Mouse (Mus musculus) embryonic facial prominence, embryonic 11.5 days (tissue): ENCODE results near the gene Tmcc3. TPM values are rescaled to one million over a fixed set of nuclear protein-coding genes. Genes with fewer than 3 reads are reported as not detected.

Experiments
- ATAC-seq: fragments of 200-750 bp; cut with Nextera tagmentation; replicated peaks from 2 replicates; pipeline ENCODE4 v1.8.0; 2017; ENCODE audit warnings: low read depth; ENCODE audit not compliant: insufficient number of reproducible peaks, low FRiP score, low TSS enrichment
- DNase-seq: peaks from one replicate; pipeline ENCODE4 v3.0.0-alpha.2; 2015; ENCODE audit warnings: low spot score
- H3K27ac ChIP-seq: fragments of 300-500 bp; sonication (generic); replicated peaks from 2 replicates; pipeline ENCODE4 v1.5.1; 2014; ENCODE audit warnings: mild to moderate bottlenecking, low read depth, low read length, control low read depth
- H3K27me3 ChIP-seq: fragments of 300-500 bp; sonication (generic); 2 replicates; pipeline ENCODE4 v1.6.1; 2014; ENCODE audit warnings: mild to moderate bottlenecking, low read length, moderate library complexity, mixed read lengths; ENCODE audit not compliant: control insufficient read depth, insufficient read depth
- H3K36me3 ChIP-seq: fragments of 300-500 bp; sonication (generic); replicated peaks from 2 replicates; pipeline ENCODE4 v1.6.1; 2014; ENCODE audit warnings: low read depth, mild to moderate bottlenecking, low read length, moderate library complexity, mixed read lengths; ENCODE audit not compliant: control insufficient read depth, insufficient read depth
- H3K4me1 ChIP-seq: fragments of 300-500 bp; sonication (generic); 2 replicates; pipeline ENCODE4 v1.6.1; 2014; ENCODE audit warnings: low read length, mixed read lengths; ENCODE audit not compliant: control insufficient read depth, insufficient read depth
- H3K4me2 ChIP-seq: fragments of 300-500 bp; sonication (generic); 2 replicates; pipeline ENCODE4 v1.6.1; 2014; ENCODE audit warnings: low read depth, mild to moderate bottlenecking, control low read depth, low read length, moderate library complexity
- H3K4me3 ChIP-seq: fragments of 300-500 bp; sonication (generic); 2 replicates; pipeline ENCODE4 v1.5.1; 2014; ENCODE audit warnings: low read depth, low read length, control low read depth
- H3K9ac ChIP-seq: fragments of 300-500 bp; sonication (generic); replicated peaks from 2 replicates; pipeline ENCODE4 v1.6.1; 2014; ENCODE audit warnings: mild to moderate bottlenecking, control low read depth, low read length
- H3K9me3 ChIP-seq: fragments of 300-500 bp; sonication (generic); replicated peaks from 2 replicates; pipeline ENCODE4 v1.6.1; 2016; ENCODE audit warnings: mild to moderate bottlenecking, low read length, inconsistent platforms, mixed read lengths; ENCODE audit not compliant: control insufficient read depth
- WGBS: fragments of 180-500 bp; shearing (Covaris S2); extraction: QIAGEN DNeasy Blood & Tissue Kit; methylation state at CpG from one replicate; pipeline ENCODE4 v1.1.7; 2014; 5-methylcytosine and 5-hydroxymethylcytosine counted together
- polyA plus RNA-seq: library from polyadenylated mRNA; unstranded; fragments of >200 nt; fragmentation: Nextera tagmentation; extraction: Ambion mirVana; gene quantifications from 2 replicates; pipeline ENCODE4 v1.2.1, GENCODE M21; 2014

Tmcc3 gene
- polyA plus RNA-seq, 1 experiment from 2014 or later: 3.0 TPM

DNA sequence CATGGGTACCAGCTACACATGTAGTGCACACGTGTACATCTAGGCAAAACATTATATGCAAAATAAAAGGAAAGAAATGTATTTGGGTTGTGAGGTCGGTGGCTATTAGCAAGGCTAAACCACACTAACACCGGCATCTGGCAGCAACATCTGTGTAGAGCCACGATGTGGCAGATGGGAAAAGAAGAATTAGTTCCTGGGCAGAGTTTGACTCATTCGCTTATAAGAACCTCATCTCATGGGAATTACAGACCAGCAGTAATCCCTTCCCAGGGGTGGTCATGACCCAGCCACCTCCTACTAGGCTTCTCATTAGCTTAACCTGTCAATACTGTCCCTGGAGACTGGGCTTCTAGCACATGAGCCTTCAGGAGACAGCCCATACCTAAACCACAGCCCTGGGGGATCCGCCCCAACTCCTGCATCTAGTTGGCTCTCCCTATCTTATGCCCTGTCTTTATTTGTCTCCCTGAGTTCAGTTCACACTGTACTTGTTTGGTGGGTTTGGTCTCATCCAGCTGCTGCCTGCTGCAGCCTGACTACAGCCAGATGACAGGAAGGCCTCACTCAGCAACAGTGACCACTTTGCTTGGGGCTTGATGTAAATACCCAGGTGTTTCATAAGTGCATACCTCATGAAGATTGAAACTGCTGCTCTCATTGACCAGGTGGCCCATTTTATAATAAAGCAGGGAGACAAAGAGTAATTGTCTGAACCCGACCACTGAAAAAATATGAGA lies 183.9 kb downstream of the Tmcc3 start:
- no peaks in the 10 kb centered on the region for H3K9me3 ChIP-seq
- ATAC-seq: no peak
- no peak for DNase-seq
- no peaks in the 10 kb centered on the region for H3K27me3 ChIP-seq
- no peak overlapping the region for H3K4me3 ChIP-seq
- H3K4me1 ChIP-seq: no peaks in the 10 kb centered on the region; the same call in 1 of the 2 replicates
- no peaks in the 10 kb centered on the region for H3K36me3 ChIP-seq
- H3K9ac ChIP-seq: no peak overlapping the region
- no peak overlapping the region for H3K4me2 ChIP-seq
- H3K27ac ChIP-seq: no peak overlapping the region
- 84% methylated on average over 7 of the region's 7 CpGs for WGBS

DNA sequence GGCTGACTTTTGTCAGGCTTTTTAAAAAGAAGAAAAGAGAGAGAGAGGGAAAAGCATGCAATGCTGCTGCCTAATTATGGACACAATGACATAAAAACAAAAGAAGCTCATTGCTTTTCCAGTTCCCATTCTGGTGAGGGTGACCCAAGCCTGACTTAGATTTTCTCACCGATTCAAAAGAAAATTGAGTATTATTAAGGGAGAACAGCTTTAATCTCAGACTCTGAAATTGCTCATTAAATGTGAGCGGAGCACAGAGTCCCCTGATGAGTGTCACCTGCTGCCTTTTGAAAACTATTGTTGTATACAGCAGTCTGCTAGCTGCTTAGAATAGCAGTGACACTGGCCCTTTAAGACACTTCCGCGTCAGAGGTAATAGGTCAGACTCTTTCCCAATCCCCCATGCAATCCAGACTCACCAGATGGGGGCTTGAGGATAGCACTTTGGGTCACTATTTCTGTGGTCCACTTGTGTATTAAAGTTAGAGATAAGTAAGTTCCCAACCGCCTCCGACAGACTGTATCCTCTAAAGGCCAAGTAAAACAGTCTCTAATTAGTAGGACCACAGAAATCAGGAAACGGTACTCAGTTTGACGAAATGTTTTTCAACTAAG lies 185.2 kb downstream of the Tmcc3 start:
- Histone ChIP-seq H3K36me3 (no peaks in the 10 kb centered on the region), H3K9me3 (no peaks in the 10 kb centered on the region), H3K27me3 (no peaks in the 10 kb centered on the region), H3K4me2 (no peak overlapping the region), H3K27ac (no peak overlapping the region), H3K9ac (no peak overlapping the region), H3K4me3 (no peak overlapping the region), H3K4me1 (no peaks in the 10 kb centered on the region; the same call in 1 of the 2 replicates)
- 71% methylated on average over 8 of the region's 8 CpGs for WGBS
- no peak for DNase-seq
- ATAC-seq: no peak

DNA sequence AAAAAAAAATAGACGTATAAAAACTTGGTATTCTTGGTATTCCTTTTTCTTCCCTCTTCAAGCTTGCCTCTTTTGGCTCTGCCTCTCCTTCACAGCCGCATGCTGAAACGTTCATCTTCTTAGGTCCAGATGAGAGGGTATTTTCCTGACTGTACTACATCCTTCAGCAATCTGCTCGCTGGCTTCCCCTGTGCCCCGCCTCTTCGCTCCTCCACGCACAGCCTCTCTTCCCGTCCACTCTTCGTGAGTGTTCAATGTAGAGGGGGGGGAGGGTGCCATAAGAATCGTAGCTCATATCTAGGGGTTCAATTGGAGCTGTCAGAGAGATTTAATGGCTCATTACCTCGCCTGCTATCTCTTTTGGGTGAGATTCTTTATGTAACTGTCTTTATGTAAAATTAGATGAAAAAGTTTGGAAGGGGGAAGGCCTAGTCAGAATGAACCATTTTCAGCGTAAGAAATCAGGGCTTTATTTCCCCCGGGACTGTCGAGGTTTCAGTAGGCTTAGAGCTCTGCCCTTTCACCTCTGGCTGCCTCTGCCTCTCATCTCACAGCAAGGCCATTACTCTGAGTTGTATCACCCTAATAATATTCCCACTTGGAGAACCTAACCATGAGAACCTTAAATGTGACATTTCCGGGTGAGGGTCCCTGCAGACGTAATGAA lies 188.6 kb downstream of the Tmcc3 start:
- H3K4me1 ChIP-seq: no peaks in the 10 kb centered on the region
- no peak overlapping the region for H3K4me2 ChIP-seq
- H3K4me3 ChIP-seq: no peak overlapping the region
- no peak overlapping the region for H3K9ac ChIP-seq
- H3K9me3 ChIP-seq: no peaks in the 10 kb centered on the region
- no peaks in the 10 kb centered on the region for H3K36me3 ChIP-seq
- ATAC-seq (no peak), DNase-seq (no peak)
- no peaks in the 10 kb centered on the region for H3K27me3 ChIP-seq
- no peak overlapping the region for H3K27ac ChIP-seq
- WGBS: 37% methylated on average over 16 of the region's 16 CpGs

DNA sequence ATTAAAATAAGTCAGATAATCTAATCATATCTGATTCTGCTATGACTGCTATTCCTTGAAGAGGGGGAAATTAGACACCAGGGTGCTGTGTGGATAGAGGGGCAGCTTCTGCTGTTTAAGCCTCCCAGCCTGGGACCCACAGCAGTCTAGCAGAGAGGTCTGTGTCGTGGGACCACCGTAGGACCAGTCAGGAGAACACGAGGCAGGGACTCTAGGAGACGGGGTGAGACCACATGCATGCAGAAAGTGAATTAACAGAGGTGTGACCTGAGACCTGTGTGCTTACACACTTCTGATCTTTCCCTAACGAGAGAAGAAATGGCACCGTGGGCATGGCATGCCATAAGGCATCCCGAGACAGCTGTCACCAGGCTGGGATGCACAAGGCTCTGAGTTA lies 189.1 kb downstream of the Tmcc3 start:
- H3K4me2 ChIP-seq: no peak overlapping the region
- H3K4me3 ChIP-seq: no peak overlapping the region
- no peak overlapping the region for H3K27ac ChIP-seq
- no peaks in the 10 kb centered on the region for H3K9me3 ChIP-seq
- WGBS: 60% methylated on average over 7 of the region's 7 CpGs
- no peaks in the 10 kb centered on the region for H3K27me3 ChIP-seq
- H3K4me1 ChIP-seq: no peaks in the 10 kb centered on the region
- DNase-seq: no peak
- ATAC-seq: no peak
- no peaks in the 10 kb centered on the region for H3K36me3 ChIP-seq
- no peak overlapping the region for H3K9ac ChIP-seq

- ATAC-seq (no peak), DNase-seq (no peak)
- Histone ChIP-seq H3K27ac (no peak overlapping the region), H3K9ac (no peak overlapping the region), H3K4me2 (no peak overlapping the region), H3K4me1 (no peaks in the 10 kb centered on the region), H3K27me3 (no peaks in the 10 kb centered on the region), H3K36me3 (no peaks in the 10 kb centered on the region), H3K4me3 (no peak overlapping the region), H3K9me3 (no peaks in the 10 kb centered on the region)
- 83% methylated on average over 10 of the region's 10 CpGs for WGBS
Measured at GRCm38 (mm10) chr10:94501796-94502195, 190.0 kb downstream of the Tmcc3 start.

- Histone ChIP-seq H3K4me1 (no peaks in the 10 kb centered on the region), H3K27me3 (no peaks in the 10 kb centered on the region), H3K4me3 (no peak overlapping the region), H3K9ac (no peak overlapping the region), H3K4me2 (no peak overlapping the region), H3K27ac (no peak overlapping the region), H3K9me3 (no peaks in the 10 kb centered on the region), H3K36me3 (no peaks in the 10 kb centered on the region)
- ATAC-seq (no peak), DNase-seq (no peak)
- WGBS: 75% methylated on average over 16 of the region's 16 CpGs
Measured at GRCm38 (mm10) chr10:94505248-94505772, 193.6 kb downstream of the Tmcc3 start.

DNA sequence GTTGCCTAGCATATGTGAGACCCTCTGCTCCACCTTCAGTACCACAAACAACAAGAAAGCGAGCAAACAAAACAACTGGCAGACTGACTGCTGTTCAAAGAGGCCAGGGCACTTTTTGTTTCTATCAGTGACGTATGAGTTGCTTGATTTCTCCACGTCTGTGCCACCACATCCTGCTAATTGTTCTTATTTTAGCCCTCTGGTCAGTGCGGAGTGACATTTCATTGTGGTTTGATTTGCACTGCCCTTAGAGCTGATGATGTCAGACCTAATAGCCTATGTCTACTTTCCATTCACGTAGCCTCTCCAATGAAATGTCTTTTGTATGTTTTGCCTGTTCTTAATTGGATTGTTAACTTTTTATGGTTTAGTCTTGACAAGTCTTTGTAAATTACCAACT lies 197.1 kb downstream of the Tmcc3 start:
- Histone ChIP-seq H3K9me3 (no peaks in the 10 kb centered on the region), H3K4me3 (no peak overlapping the region), H3K27me3 (peaks cover 3% of the 10 kb centered on the region; the same call in 1 of the 2 replicates), H3K36me3 (no peaks in the 10 kb centered on the region), H3K27ac (no peak overlapping the region), H3K9ac (no peak overlapping the region), H3K4me1 (no peaks in the 10 kb centered on the region), H3K4me2 (no peak overlapping the region)
- DNase-seq (no peak), ATAC-seq (no peak)
- WGBS: 63% methylated on average over 5 of the region's 5 CpGs

- H3K27ac ChIP-seq: no peak overlapping the region
- H3K4me3 ChIP-seq: no peak overlapping the region
- H3K36me3 ChIP-seq: no peaks in the 10 kb centered on the region
- H3K9ac ChIP-seq: no peak overlapping the region
- 90% methylated on average over 1 of the region's 1 CpGs for WGBS
- no peaks in the 10 kb centered on the region for H3K4me1 ChIP-seq
- peaks cover 10% of the 10 kb centered on the region; the same call in 1 of the 2 replicates for H3K27me3 ChIP-seq
- H3K4me2 ChIP-seq: no peak overlapping the region
- H3K9me3 ChIP-seq: no peaks in the 10 kb centered on the region
- ATAC-seq: no peak
- no peak for DNase-seq
Measured at GRCm38 (mm10) chr10:94512771-94513170, 201.0 kb downstream of the Tmcc3 start.
